Mouse (Mus musculus) C2C12 (cell line): ENCODE measurements around the gene Rc3h2.

Experiments used
- CTCF ChIP-seq: IDR thresholded peaks from one replicate; pipeline ENCODE4 v1.5.1; 2011; ENCODE audit not compliant: control insufficient read depth, insufficient read depth, insufficient read length
- MYOD1 ChIP-seq: IDR thresholded peaks from one replicate; pipeline ENCODE4 v1.6.1; 2011; ENCODE audit warnings: low read depth; ENCODE audit not compliant: control insufficient read depth, insufficient read length
- USF1 ChIP-seq: IDR thresholded peaks from one replicate; pipeline ENCODE4 v1.6.1; 2011; ENCODE audit warnings: low read depth, mild to moderate bottlenecking, control low read depth, moderate library complexity

DNA sequence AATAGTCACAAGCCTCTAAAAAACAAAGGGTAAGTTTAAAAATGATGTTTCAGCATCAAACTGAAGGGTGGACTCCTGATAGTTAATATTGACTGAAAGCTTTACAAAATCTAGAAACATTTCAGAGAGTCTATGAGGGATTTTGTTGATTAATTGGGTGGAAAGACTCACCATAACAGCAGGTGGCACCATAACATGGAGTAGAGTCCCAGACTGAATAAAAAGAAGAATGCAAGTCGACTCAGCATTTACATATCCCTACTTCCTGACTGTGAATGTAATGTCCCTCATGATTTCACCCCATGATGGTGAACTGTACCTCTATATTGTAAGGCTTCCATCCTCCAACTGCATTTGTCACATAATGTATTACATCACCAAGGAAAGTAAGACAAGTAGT, 27.2 kb downstream of the Rc3h2 start:
- TF ChIP-seq CTCF: no peak
- no peak for TF ChIP-seq USF1
- no peak for TF ChIP-seq MYOD1
